Mouse (Mus musculus): ENCODE data around the gene Timp2.
"Not testable (repeated sequence)": the region's sequence is repeated elsewhere in the genome, so short reads cannot be mapped to it uniquely, and the experiment has no call there.

Gene Timp2

DNA sequence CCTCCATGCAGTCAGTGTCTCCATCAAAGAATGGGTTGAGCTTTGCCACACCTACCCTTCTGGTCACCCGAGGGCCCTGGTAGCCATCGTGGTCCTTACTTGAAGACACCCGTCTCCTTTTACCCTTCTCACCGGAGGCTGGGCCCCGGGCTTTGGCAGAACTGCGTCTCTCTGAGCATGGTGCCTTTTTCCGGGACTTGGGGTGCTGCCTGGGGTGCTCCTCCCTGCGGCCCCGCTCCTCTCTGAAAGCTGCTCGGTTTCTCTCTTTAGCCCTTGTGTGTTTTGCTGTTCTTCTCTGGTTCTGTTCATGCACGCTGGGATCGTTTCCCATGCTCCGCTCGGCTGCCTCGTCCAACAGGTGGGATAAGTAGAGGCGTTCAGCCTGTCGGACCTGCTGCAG lies 22.1 kb downstream of the Timp2 start:
- DNase-seq (ENCODE audit: low spot score) = no peak

- DNase-seq (ENCODE audit: low spot score) = no peak
Observed at GRCm38 (mm10) chr11:118332376-118332775, 23.2 kb downstream of the Timp2 start.

DNA sequence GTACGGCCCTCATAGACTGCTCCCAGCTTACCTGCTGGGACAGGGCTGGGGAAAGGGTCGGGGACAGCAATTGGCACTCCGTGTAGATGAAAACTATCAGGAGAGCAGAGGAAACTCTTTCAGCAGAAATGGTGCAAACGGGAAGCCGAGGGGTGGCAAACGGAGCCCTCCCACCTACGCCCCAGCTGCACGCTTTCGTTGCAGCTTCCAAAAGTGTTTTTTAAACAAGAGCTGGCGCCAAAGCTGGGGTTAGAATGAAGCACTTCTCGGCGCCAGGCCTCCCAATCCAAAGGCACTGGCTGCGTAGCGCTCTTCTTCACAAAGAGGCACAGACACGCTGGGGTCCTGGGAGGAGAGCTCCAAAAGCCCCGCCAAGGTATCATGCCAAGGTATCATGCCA lies 24.8 kb downstream of the Timp2 start:
- no peak for DNase-seq (ENCODE audit: low spot score)

DNA sequence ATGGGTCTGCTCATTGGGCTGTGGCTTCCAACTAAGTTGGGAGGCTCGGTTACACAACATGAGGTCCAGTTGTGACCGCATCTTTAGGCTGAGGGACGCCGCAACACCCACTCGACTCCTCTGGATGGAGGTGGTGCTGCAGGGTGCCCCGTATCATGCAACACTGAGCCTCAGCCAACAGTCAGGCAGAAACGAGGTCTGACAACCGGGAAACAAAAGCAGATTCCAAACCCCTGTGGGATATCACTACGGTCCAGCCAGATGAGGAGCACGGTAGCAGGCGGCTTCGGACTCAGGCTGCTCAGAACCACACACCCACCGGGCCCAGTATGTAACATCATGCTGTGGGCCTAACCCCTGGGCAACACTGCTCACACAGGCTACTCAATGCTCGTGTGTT lies 25.2 kb downstream of the Timp2 start:
- no peak for DNase-seq (ENCODE audit: low spot score)

GRCm38 (mm10) chr11:118328947-118329346 lies 26.6 kb downstream of the Timp2 start:
- DNase-seq (ENCODE audit: low spot score) = no peak

- no peak for DNase-seq (ENCODE audit: low spot score)
Observed at GRCm38 (mm10) chr11:118328511-118328910, 27.0 kb downstream of the Timp2 start.

GRCm38 (mm10) chr11:118326991-118327971 lies 28.3 kb downstream of the Timp2 start:
- no peak for DNase-seq (ENCODE audit: low spot score)

DNA sequence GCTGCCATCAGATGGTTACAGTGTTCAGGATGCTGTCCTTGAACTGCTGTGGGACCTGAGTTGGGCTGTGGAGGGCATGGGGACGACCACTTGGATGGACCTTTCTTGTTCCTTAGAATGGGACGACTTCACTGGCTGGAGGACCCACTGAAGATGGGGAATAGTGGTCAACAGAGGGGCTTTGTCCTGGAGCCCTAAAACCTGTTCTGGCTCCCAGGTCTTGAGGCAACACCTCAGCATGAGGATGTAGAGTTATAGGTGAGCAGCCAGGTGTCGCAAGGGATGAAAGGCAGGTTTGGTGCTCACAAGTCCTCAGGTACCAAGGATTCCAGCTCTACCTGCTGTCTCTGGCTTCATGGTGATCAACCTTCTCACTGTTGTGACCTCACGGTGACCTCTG lies 29.0 kb downstream of the Timp2 start:
- no peak for DNase-seq (ENCODE audit: low spot score)

DNA sequence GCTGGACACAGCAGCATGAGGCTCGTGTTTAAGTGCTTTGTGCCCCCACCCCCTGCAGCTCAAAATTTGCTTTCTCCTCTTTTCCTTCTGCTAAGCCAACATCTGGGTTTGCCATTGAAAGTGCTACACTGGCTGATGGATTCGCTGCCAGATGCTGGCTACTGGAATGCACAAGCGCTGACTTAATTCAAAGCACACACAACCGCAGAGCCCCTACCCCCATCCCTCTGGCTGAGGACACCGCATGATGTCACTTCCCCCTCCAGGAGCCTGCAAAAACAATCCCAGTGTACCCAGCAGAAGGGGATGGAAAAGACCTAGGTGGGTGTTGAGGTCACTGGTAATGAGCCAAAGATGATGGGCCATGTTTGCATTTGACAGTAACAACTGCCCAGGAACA lies 31.0 kb downstream of the Timp2 start:
- no peak for DNase-seq (ENCODE audit: low spot score)

- no peak for DNase-seq (ENCODE audit: low spot score)
Observed at GRCm38 (mm10) chr11:118323974-118324373, 31.6 kb downstream of the Timp2 start.

GRCm38 (mm10) chr11:118322647-118323046 lies 32.9 kb downstream of the Timp2 start:
- no peak for DNase-seq (ENCODE audit: low spot score)

DNA sequence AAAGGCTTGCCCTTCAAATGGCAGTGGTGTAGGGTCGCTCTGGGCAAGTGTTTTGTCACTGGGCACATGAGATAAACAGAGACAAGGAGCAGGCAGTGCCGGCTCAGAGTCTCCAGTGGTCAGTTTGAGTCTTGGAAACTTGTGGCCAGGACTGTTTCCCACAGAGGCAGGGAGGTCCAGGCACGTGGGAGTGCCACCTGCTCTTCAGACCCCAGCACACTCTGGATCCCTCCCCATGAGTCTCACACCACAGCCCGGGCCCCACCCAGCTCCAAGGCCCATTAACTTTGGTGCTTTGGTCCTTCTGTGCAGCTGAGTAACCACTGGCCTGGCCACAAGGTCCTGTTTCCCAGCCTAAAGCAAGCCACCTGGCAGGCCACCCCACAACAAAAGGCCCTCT lies 33.6 kb downstream of the Timp2 start:
- no peak for DNase-seq (ENCODE audit: low spot score)

DNA sequence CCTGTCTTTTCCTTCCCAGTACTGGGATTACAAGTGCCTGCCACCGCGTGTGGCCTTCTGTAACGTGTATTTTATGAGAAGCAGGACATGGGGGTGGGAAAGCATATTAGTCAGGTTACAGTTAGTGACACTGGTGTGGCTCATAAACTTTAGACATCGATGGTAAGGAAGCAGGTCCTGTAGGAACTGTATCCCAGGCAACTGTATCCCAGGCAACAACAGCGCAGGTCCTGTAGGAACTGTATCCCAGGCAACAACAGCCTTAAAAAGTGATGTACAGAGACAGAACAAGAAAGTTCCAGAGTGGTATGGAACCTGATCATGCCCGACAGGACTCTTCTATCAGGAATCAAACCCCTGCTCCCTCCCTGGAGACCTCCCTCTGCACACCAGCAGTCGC lies 34.0 kb downstream of the Timp2 start:
- no peak for DNase-seq (ENCODE audit: low spot score)

- no peak for DNase-seq (ENCODE audit: low spot score)
Observed at GRCm38 (mm10) chr11:118318678-118319077, 36.9 kb downstream of the Timp2 start.

DNA sequence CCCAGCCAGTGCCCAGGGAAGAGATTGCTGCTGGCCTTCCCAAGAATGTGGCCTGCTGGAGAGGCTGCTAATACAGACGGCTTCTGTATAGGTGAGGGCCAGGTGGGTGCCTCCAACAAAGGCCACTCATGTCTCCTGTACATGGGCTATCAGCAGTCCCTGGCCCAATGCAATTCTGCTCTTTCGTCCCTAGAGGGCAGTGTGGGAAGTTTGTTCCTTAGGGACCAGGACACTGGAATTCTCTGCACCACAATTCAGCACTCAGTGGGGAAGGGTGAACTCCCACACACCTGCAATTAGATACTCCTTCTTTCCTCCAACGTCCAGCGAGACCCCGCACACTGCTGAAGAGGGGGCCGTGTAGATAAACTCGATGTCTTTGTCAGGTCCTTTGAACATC lies 38.4 kb downstream of the Timp2 start:
- peak; percentile 49 for DNase-seq (ENCODE audit: low spot score)

GRCm38 (mm10) chr11:118316231-118316806 lies 39.2 kb downstream of the Timp2 start:
- no peak for DNase-seq (ENCODE audit: low spot score)

GRCm38 (mm10) chr11:118312132-118312723 lies 43.3 kb downstream of the Timp2 start:
- DNase-seq (ENCODE audit: low spot score) = no peak

DNA sequence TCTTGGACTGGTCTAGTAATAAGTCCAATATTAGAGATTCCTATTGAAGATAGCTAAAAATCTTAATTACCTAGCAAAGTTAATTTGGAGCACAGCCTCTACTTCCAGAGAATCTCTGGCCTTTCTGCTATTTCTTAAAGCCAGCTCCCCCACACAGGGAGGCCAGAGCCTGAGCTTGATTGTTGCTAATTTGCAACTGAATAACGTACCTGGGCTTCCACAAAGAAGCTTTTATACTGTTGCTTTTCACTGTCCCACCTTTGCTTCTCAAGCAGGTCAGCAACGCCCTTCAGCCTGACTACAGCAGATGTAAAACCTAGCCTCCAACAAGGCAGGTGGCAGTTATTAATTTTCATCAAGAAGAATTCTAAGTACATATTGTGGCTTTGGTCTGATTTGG lies 47.6 kb downstream of the Timp2 start:
- not testable (repeated sequence) for DNase-seq (ENCODE audit: low spot score)

DNA sequence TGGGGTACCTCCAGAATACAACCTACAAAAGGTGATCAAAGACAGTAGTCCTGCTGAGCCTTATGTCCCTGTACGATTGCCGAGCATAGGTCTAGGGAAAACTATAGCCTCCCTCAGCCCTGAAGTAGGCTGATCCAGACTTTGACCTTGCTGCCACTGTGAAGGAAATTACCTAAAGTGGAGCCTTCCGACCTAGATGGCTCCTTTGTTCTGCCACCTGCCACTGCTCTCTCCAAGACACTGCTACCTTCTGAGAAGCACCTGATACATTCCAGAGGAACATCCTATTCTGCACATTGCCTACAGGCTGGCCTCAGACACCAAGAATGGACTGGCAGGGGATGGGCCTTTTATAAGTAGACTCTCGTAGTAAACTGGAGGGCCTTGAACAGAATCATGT lies 51.6 kb downstream of the Timp2 start:
- DNase-seq (ENCODE audit: low spot score) = not testable (repeated sequence)

GRCm38 (mm10) chr11:118298810-118299209 lies 56.7 kb downstream of the Timp2 start:
- no peak for DNase-seq (ENCODE audit: low spot score)

GRCm38 (mm10) chr11:118297967-118298366 lies 57.6 kb downstream of the Timp2 start:
- no peak for DNase-seq (ENCODE audit: low spot score)

DNA sequence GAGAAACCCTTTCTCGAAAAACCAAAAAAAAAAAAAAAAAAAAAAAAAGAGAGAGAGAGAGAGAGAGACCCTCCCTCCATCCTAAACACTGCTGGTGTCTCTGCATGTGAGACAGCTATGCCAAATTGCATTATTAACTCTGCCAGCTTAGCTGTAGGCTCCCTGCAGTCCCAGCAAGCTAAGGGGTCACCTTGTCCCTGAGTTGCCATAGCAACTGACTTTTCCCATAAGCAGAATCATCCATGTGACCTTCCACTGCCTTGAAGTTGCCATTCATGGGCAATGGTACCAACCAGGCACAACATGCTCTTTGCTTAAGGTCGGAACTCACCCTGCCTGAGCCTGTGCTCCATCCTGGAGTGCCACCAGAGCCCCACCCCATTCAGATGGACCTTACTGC lies 60.5 kb downstream of the Timp2 start:
- no peak for DNase-seq (ENCODE audit: low spot score)

- no peak for DNase-seq (ENCODE audit: low spot score)
Observed at GRCm38 (mm10) chr11:118292671-118293070, 62.9 kb downstream of the Timp2 start.
